Mouse (Mus musculus) intestine, embryonic 14.5 days (tissue): ENCODE measurements around the gene Olfr1389. TPM values are rescaled to one million over a fixed set of nuclear protein-coding genes. Genes with fewer than 3 reads are reported as not detected.
"Not testable (repeated sequence)": the region's sequence is repeated elsewhere in the genome, so short reads cannot be mapped to it uniquely, and the experiment has no call there.

ENCODE experiments used
- ATAC-seq: fragments of 200-750 bp; cut with Nextera tagmentation; replicated peaks from 2 replicates; pipeline ENCODE4 v1.8.0; 2017; ENCODE audit warnings: low read depth, moderate number of reproducible peaks, moderate TSS enrichment, moderate library complexity; ENCODE audit not compliant: low FRiP score, low TSS enrichment
- DNase-seq: peaks from one replicate; pipeline ENCODE4 v3.0.0-alpha.2; 2018; ENCODE audit warnings: low spot score
- H3K27ac ChIP-seq: fragments of 300-500 bp; sonication (generic); 2 replicates; pipeline ENCODE4 v1.5.1; 2014; ENCODE audit warnings: low read depth, mild to moderate bottlenecking, control low read depth
- H3K27me3 ChIP-seq: fragments of 300-500 bp; sonication (generic); replicated peaks from 2 replicates; pipeline ENCODE4 v1.6.1; 2014; ENCODE audit warnings: low read length, control low read depth; ENCODE audit not compliant: control insufficient read depth, insufficient read depth
- H3K36me3 ChIP-seq: fragments of 300-500 bp; sonication (generic); 2 replicates; pipeline ENCODE4 v1.6.1; 2014; ENCODE audit warnings: low read length, control low read depth; ENCODE audit not compliant: control insufficient read depth, insufficient read depth
- H3K4me1 ChIP-seq: fragments of 300-500 bp; sonication (generic); replicated peaks from 2 replicates; pipeline ENCODE4 v1.6.1; 2014; ENCODE audit warnings: low read length, control low read depth, mixed read lengths; ENCODE audit not compliant: control insufficient read depth, insufficient read depth
- H3K4me2 ChIP-seq: fragments of 300-500 bp; sonication (generic); 2 replicates; pipeline ENCODE4 v1.6.1; 2014; ENCODE audit warnings: low read length
- H3K4me3 ChIP-seq: fragments of 300-500 bp; sonication (generic); 2 replicates; pipeline ENCODE4 v1.5.1; 2014; ENCODE audit warnings: low read depth, low read length, control low read depth, mixed read lengths
- H3K9ac ChIP-seq: fragments of 300-500 bp; sonication (generic); 2 replicates; pipeline ENCODE4 v1.6.1; 2014; ENCODE audit warnings: mild to moderate bottlenecking, low read length
- H3K9me3 ChIP-seq: fragments of 300-500 bp; sonication (generic); 2 replicates; pipeline ENCODE4 v1.6.1; 2016; ENCODE audit warnings: low read length, control low read depth; ENCODE audit not compliant: control insufficient read depth
- WGBS: fragments of 180-500 bp; shearing (Covaris S2); extraction: QIAGEN DNeasy Blood & Tissue Kit; methylation state at CpG from one replicate; pipeline ENCODE4 v1.1.7; 2014; 5-methylcytosine and 5-hydroxymethylcytosine counted together
- polyA plus RNA-seq: library from polyadenylated mRNA; unstranded; fragments of >200 nt; fragmentation: Nextera tagmentation; extraction: Ambion mirVana; gene quantifications from 2 replicates; pipeline ENCODE4 v1.2.1, GENCODE M21; 2014

Olfr1389 gene
- not detected in 2 replicates for polyA plus RNA-seq

GRCm38 (mm10) chr11:49422767-49423166 lies at the start of gene Olfr1389:
Olfr1389 (plus strand) TSS chr11:49423067.
- H3K36me3 ChIP-seq, result no peaks in the 10 kb centered on the region
- WGBS, result 88% methylated on average over 2 of the region's 2 CpGs
- H3K4me1 ChIP-seq, result no peaks in the 10 kb centered on the region
- ATAC-seq (no peak), DNase-seq (no peak)
- no peak within 1 kb of the TSS for H3K4me3 ChIP-seq
- no peaks in the 10 kb centered on the region for H3K27me3 ChIP-seq
- H3K4me2 ChIP-seq, result no peak within 1 kb of the TSS
- no peak within 1 kb of the TSS for H3K9ac ChIP-seq
- H3K9me3 ChIP-seq, result no peaks in the 10 kb centered on the region
- no peak within 1 kb of the TSS for H3K27ac ChIP-seq

GRCm38 (mm10) chr11:49383133-49383532 lies 39.7 kb upstream of the Olfr1389 start:
- Histone ChIP-seq H3K9me3 (no peaks in the 10 kb centered on the region), H3K9ac (no peak overlapping the region), H3K4me1 (no peaks in the 10 kb centered on the region), H3K27me3 (no peaks in the 10 kb centered on the region), H3K4me3 (no peak overlapping the region), H3K4me2 (no peak overlapping the region), H3K36me3 (no peaks in the 10 kb centered on the region), H3K27ac (no peak overlapping the region)
- DNase-seq (no peak), ATAC-seq (no peak)

GRCm38 (mm10) chr11:49386118-49386517 lies 36.7 kb upstream of the Olfr1389 start:
- not testable (repeated sequence) for H3K9ac ChIP-seq, H3K27ac ChIP-seq, H3K4me1 ChIP-seq, ATAC-seq, H3K4me2 ChIP-seq, H3K4me3 ChIP-seq, H3K36me3 ChIP-seq, DNase-seq, H3K27me3 ChIP-seq, H3K9me3 ChIP-seq
- 94% methylated on average over 7 of the region's 7 CpGs for WGBS

- ATAC-seq, H3K9ac ChIP-seq, H3K4me1 ChIP-seq, H3K4me2 ChIP-seq, H3K27ac ChIP-seq, DNase-seq, H3K27me3 ChIP-seq, H3K4me3 ChIP-seq, H3K9me3 ChIP-seq, H3K36me3 ChIP-seq: not testable (repeated sequence)
- 77% methylated on average over 1 of the region's 1 CpGs for WGBS
Measured at GRCm38 (mm10) chr11:49392707-49393106, 30.2 kb upstream of the Olfr1389 start.

- H3K9ac ChIP-seq, result no peak overlapping the region
- H3K4me1 ChIP-seq, result no peaks in the 10 kb centered on the region
- H3K4me2 ChIP-seq, result no peak overlapping the region
- no peak overlapping the region for H3K4me3 ChIP-seq
- WGBS, result 76% methylated on average over 3 of the region's 3 CpGs
- no peaks in the 10 kb centered on the region for H3K9me3 ChIP-seq
- DNase-seq (no peak), ATAC-seq (no peak)
- H3K27me3 ChIP-seq, result no peaks in the 10 kb centered on the region
- H3K27ac ChIP-seq, result no peak overlapping the region
- no peaks in the 10 kb centered on the region for H3K36me3 ChIP-seq
Measured at GRCm38 (mm10) chr11:49406784-49407183, 16.1 kb upstream of the Olfr1389 start.

- H3K9me3 ChIP-seq, result no peaks in the 10 kb centered on the region
- no peaks in the 10 kb centered on the region for H3K36me3 ChIP-seq
- DNase-seq, result no peak
- WGBS, result 30% methylated on average over 1 of the region's 1 CpGs
- no peak overlapping the region for H3K4me3 ChIP-seq
- no peaks in the 10 kb centered on the region for H3K27me3 ChIP-seq
- no peak for ATAC-seq
- no peak overlapping the region for H3K4me2 ChIP-seq
- no peaks in the 10 kb centered on the region for H3K4me1 ChIP-seq
- no peak overlapping the region for H3K9ac ChIP-seq
- no peak overlapping the region for H3K27ac ChIP-seq
Measured at GRCm38 (mm10) chr11:49410540-49410939, 12.3 kb upstream of the Olfr1389 start.

GRCm38 (mm10) chr11:49425257-49425927 lies 2.5 kb downstream of the Olfr1389 start:
- Histone ChIP-seq H3K9ac (no peak overlapping the region), H3K4me2 (no peak overlapping the region), H3K4me3 (no peak overlapping the region), H3K27ac (no peak overlapping the region), H3K4me1 (no peaks in the 10 kb centered on the region), H3K36me3 (no peaks in the 10 kb centered on the region), H3K27me3 (no peaks in the 10 kb centered on the region), H3K9me3 (no peaks in the 10 kb centered on the region)
- WGBS, result 91% methylated on average over 1 of the region's 1 CpGs
- DNase-seq (no peak), ATAC-seq (no peak)

GRCm38 (mm10) chr11:49429641-49430040 lies 6.8 kb downstream of the Olfr1389 start:
- 88% methylated on average over 2 of the region's 2 CpGs for WGBS
- ATAC-seq, result no peak
- no peaks in the 10 kb centered on the region for H3K4me1 ChIP-seq
- H3K9me3 ChIP-seq, result no peaks in the 10 kb centered on the region
- H3K27me3 ChIP-seq, result no peaks in the 10 kb centered on the region
- H3K9ac ChIP-seq, result no peak overlapping the region
- DNase-seq, result no peak
- no peak overlapping the region for H3K27ac ChIP-seq
- H3K4me3 ChIP-seq, result no peak overlapping the region
- no peak overlapping the region for H3K4me2 ChIP-seq
- H3K36me3 ChIP-seq, result no peaks in the 10 kb centered on the region

GRCm38 (mm10) chr11:49436411-49436810 lies 13.5 kb downstream of the Olfr1389 start, which contains the start of gene Olfr1388:
Olfr1388 (plus strand) TSS chr11:49436624.
- Histone ChIP-seq H3K36me3 (no peaks in the 10 kb centered on the region), H3K4me2 (no peak within 1 kb of the TSS), H3K27ac (no peak within 1 kb of the TSS), H3K9ac (no peak within 1 kb of the TSS), H3K4me3 (no peak within 1 kb of the TSS), H3K9me3 (no peaks in the 10 kb centered on the region), H3K4me1 (no peaks in the 10 kb centered on the region), H3K27me3 (no peaks in the 10 kb centered on the region)
- WGBS, result 67% methylated on average over 3 of the region's 3 CpGs
- DNase-seq (no peak), ATAC-seq (no peak)
